Mouse (Mus musculus) C2C12 (cell line): ENCODE results near the gene Ctnnd2.

ENCODE experiments used
- CTCF ChIP-seq: IDR thresholded peaks from one replicate; pipeline ENCODE4 v1.5.1; 2011; ENCODE audit not compliant: control insufficient read depth, insufficient read depth, insufficient read length
- FOSL1 ChIP-seq: IDR thresholded peaks from one replicate; pipeline ENCODE4 v1.8.0; 2011; ENCODE audit warnings: mild to moderate bottlenecking, low read length; ENCODE audit not compliant: poor library complexity, insufficient read depth, severe bottlenecking
- MAX ChIP-seq: IDR thresholded peaks from one replicate; pipeline ENCODE4 v1.6.1; 2011; ENCODE audit warnings: mild to moderate bottlenecking, control low read depth
- MYOG ChIP-seq: IDR thresholded peaks from one replicate; pipeline ENCODE4 v1.6.1; 2011; ENCODE audit not compliant: control insufficient read depth, insufficient read length; ENCODE audit errors: extremely low read depth

DNA sequence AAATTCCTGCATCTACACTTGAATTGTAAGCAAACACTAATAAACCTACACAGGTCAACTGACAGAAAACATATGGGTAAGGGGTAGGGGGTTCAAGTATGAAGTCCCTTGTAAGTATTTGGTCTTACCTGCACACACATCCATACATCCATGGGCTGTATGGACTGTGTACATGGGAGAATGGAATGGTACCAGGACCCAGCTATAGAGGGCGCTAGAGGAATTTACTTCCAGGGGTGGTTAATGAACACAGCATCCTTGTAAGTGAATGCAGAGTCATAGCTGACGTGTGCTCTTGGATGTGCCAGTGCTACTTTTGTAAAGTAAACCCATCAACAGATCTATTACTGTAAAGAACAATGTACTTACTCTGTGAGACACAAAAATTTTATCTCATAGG lies 254.9 kb downstream of the Ctnnd2 start:
- TF ChIP-seq MAX (no peak), FOSL1 (no peak), CTCF (no peak), MYOG (no peak)
